Mouse (Mus musculus) bone marrow macrophage, adult 2 months (primary cell): ENCODE measurements around the gene Auh.

ENCODE experiments used
- CTCF ChIP-seq: IDR thresholded peaks from 2 replicates; pipeline ENCODE4 v1.5.1; 2012; ENCODE audit warnings: low read depth, mild to moderate bottlenecking, low read length, moderate library complexity
- POLR2A ChIP-seq: IDR thresholded peaks from 2 replicates; pipeline ENCODE4 v1.6.1; 2012; ENCODE audit warnings: mild to moderate bottlenecking, low read depth, low read length, borderline replicate concordance

- no peak for TF ChIP-seq POLR2A
- TF ChIP-seq CTCF: no peak
These were observed 25.3 kb downstream of the Auh start for GRCm38 (mm10) chr13:52904175-52904574.
